Mouse (Mus musculus) E14TG2a.4 (cell line): ENCODE results near the gene Actn4.

Source experiments
- CTCF ChIP-seq: conservative IDR thresholded peaks from 2 replicates; pipeline ENCODE4 v1.5.1; 2014; ENCODE audit warnings: low read length
- NANOG ChIP-seq: IDR thresholded peaks from 2 replicates; pipeline ENCODE4 v1.6.1; 2014; ENCODE audit warnings: borderline replicate concordance, low read length, mixed read lengths
- POU5F1 ChIP-seq: IDR thresholded peaks from 2 replicates; pipeline ENCODE4 v1.6.1; 2014; ENCODE audit warnings: low read length, borderline replicate concordance

- no peak for TF ChIP-seq CTCF
- no peak for TF ChIP-seq POU5F1
- TF ChIP-seq NANOG = no peak
Measured at GRCm38 (mm10) chr7:28919815-28920214, 42.3 kb downstream of the Actn4 start.
